Mouse (Mus musculus): ENCODE measurements at regions not wholly inside any gene's neighbourhood (a gene's known extent, or its start where the extent isn't known, plus 50 kb on each side); places are given as distances from the start of the nearest gene placed in this dataset.

- Histone ChIP-seq H3K4me1 (ENCODE audit: control insufficient read depth, insufficient read depth, low read length) (no peaks in the 10 kb centered on the region; the same call in none of the 2 replicates), H3K27ac (ENCODE audit: insufficient read depth, low read length) (no peak overlapping the region), H3K4me3 (ENCODE audit: insufficient read depth, low read length) (no peak overlapping the region)
- TF ChIP-seq POLR2A (IDR thresholded peaks at IDR 0.05; ENCODE audit: extremely low read depth, insufficient read depth, low read length), result no peak
- TF ChIP-seq CTCF (IDR thresholded peaks at IDR 0.05; ENCODE audit: extremely low read depth, insufficient read depth, low read length), result no peak
Observed at GRCm38 (mm10) chr1:63929362-63930125, 160.5 kb upstream of the 4933402D24Rik start.

GRCm38 (mm10) chr1:63928850-63929249, 159.8 kb upstream of the 4933402D24Rik start:
- no peak overlapping the region for H3K27ac ChIP-seq (ENCODE audit: insufficient read depth, low read length)
- no peak overlapping the region for H3K4me3 ChIP-seq (ENCODE audit: insufficient read depth, low read length)
- no peaks in the 10 kb centered on the region; the same call in none of the 2 replicates for H3K4me1 ChIP-seq (ENCODE audit: control insufficient read depth, insufficient read depth, low read length)
- no peak for TF ChIP-seq POLR2A (IDR thresholded peaks at IDR 0.05; ENCODE audit: extremely low read depth, insufficient read depth, low read length)
- no peak for TF ChIP-seq CTCF (IDR thresholded peaks at IDR 0.05; ENCODE audit: extremely low read depth, insufficient read depth, low read length)

- Histone ChIP-seq H3K4me1 (ENCODE audit: control insufficient read depth, insufficient read depth, low read length) (no peaks in the 10 kb centered on the region; the same call in none of the 2 replicates), H3K4me3 (ENCODE audit: insufficient read depth, low read length) (no peak overlapping the region), H3K27ac (ENCODE audit: insufficient read depth, low read length) (no peak overlapping the region)
- no peak for TF ChIP-seq POLR2A (IDR thresholded peaks at IDR 0.05; ENCODE audit: extremely low read depth, insufficient read depth, low read length)
- no peak for TF ChIP-seq CTCF (IDR thresholded peaks at IDR 0.05; ENCODE audit: extremely low read depth, insufficient read depth, low read length)
Observed at GRCm38 (mm10) chr1:63928361-63928760, 159.3 kb upstream of the 4933402D24Rik start.

- TF ChIP-seq CTCF (IDR thresholded peaks at IDR 0.05; ENCODE audit: extremely low read depth, insufficient read depth, low read length), result no peak
- no peak for TF ChIP-seq POLR2A (IDR thresholded peaks at IDR 0.05; ENCODE audit: extremely low read depth, insufficient read depth, low read length)
- Histone ChIP-seq H3K4me1 (ENCODE audit: control insufficient read depth, insufficient read depth, low read length) (peaks cover 6% of the 10 kb centered on the region), H3K27ac (ENCODE audit: insufficient read depth, low read length) (no peak overlapping the region), H3K4me3 (ENCODE audit: insufficient read depth, low read length) (no peak overlapping the region)
Observed at GRCm38 (mm10) chr1:63920181-63920933, 151.3 kb upstream of the 4933402D24Rik start.

- Histone ChIP-seq H3K27ac (ENCODE audit: insufficient read depth, low read length) (0 out of 2 replicates have a peak overlapping the region, but pooled peaks have one; percentile 35), H3K4me3 (ENCODE audit: insufficient read depth, low read length) (no peak overlapping the region), H3K4me1 (ENCODE audit: control insufficient read depth, insufficient read depth, low read length) (peaks cover 6% of the 10 kb centered on the region)
- TF ChIP-seq POLR2A (IDR thresholded peaks at IDR 0.05; ENCODE audit: extremely low read depth, insufficient read depth, low read length) (no peak), CTCF (IDR thresholded peaks at IDR 0.05; ENCODE audit: extremely low read depth, insufficient read depth, low read length) (no peak)
Observed at GRCm38 (mm10) chr1:63918200-63918599, 149.1 kb upstream of the 4933402D24Rik start.

- TF ChIP-seq CTCF (IDR thresholded peaks at IDR 0.05; ENCODE audit: extremely low read depth, insufficient read depth, low read length) (no peak), POLR2A (IDR thresholded peaks at IDR 0.05; ENCODE audit: extremely low read depth, insufficient read depth, low read length) (no peak)
- no peak overlapping the region for H3K4me3 ChIP-seq (ENCODE audit: insufficient read depth, low read length)
- peaks cover 6% of the 10 kb centered on the region for H3K4me1 ChIP-seq (ENCODE audit: control insufficient read depth, insufficient read depth, low read length)
Observed at GRCm38 (mm10) chr1:63916907-63917650, 148.0 kb upstream of the 4933402D24Rik start.

GRCm38 (mm10) chr1:63910765-63911164, 141.7 kb upstream of the 4933402D24Rik start:
- H3K4me1 ChIP-seq (ENCODE audit: control insufficient read depth, insufficient read depth, low read length), result no peaks in the 10 kb centered on the region; the same call in 1 of the 2 replicates
- TF ChIP-seq POLR2A (IDR thresholded peaks at IDR 0.05; ENCODE audit: extremely low read depth, insufficient read depth, low read length) (no peak), CTCF (IDR thresholded peaks at IDR 0.05; ENCODE audit: extremely low read depth, insufficient read depth, low read length) (no peak)
- no peak overlapping the region for H3K4me3 ChIP-seq (ENCODE audit: insufficient read depth, low read length)
- no peak overlapping the region for H3K27ac ChIP-seq (ENCODE audit: insufficient read depth, low read length)

More at GRCm38 (mm10) chr1:63916907-63917650, 148.0 kb upstream of the 4933402D24Rik start:
- H3K27ac ChIP-seq (ENCODE audit: insufficient read depth, low read length), result no peak overlapping the region

- TF ChIP-seq CTCF (IDR thresholded peaks at IDR 0.05; ENCODE audit: extremely low read depth, insufficient read depth, low read length) (no peak), POLR2A (IDR thresholded peaks at IDR 0.05; ENCODE audit: extremely low read depth, insufficient read depth, low read length) (no peak)
- no peaks in the 10 kb centered on the region; the same call in 1 of the 2 replicates for H3K4me1 ChIP-seq (ENCODE audit: control insufficient read depth, insufficient read depth, low read length)
- no peak overlapping the region for H3K4me3 ChIP-seq (ENCODE audit: insufficient read depth, low read length)
- no peak overlapping the region for H3K27ac ChIP-seq (ENCODE audit: insufficient read depth, low read length)
Observed at GRCm38 (mm10) chr1:63909191-63909590, 140.1 kb upstream of the 4933402D24Rik start.

GRCm38 (mm10) chr1:63903620-63904019, 134.6 kb upstream of the 4933402D24Rik start:
- TF ChIP-seq POLR2A (IDR thresholded peaks at IDR 0.05; ENCODE audit: extremely low read depth, insufficient read depth, low read length) (no peak), CTCF (IDR thresholded peaks at IDR 0.05; ENCODE audit: extremely low read depth, insufficient read depth, low read length) (no peak)
- Histone ChIP-seq H3K27ac (ENCODE audit: insufficient read depth, low read length) (no peak overlapping the region), H3K4me3 (ENCODE audit: insufficient read depth, low read length) (no peak overlapping the region), H3K4me1 (ENCODE audit: control insufficient read depth, insufficient read depth, low read length) (no peaks in the 10 kb centered on the region; the same call in 1 of the 2 replicates)
